Mouse (Mus musculus) CH12.LX (cell line): Measurements from ENCODE around the gene Kcnd3.

Experiments
- CHD1 ChIP-seq: IDR thresholded peaks from 2 replicates; pipeline ENCODE4 v1.6.1; 2012; ENCODE audit warnings: low read depth, low read length, improper control_type of control experiment, inconsistent platforms
- CHD2 ChIP-seq: IDR thresholded peaks from 2 replicates; pipeline ENCODE4 v1.6.1; 2011; ENCODE audit warnings: low read length, improper control_type of control experiment
- CTCF ChIP-seq, 2 experiments: IDR thresholded peaks in 1 of 2; conservative IDR thresholded peaks in 1 of 2; 2 replicates each; pipeline ENCODE4 v1.5.1; 2011 to 2012; ENCODE audit warnings: low read depth in 2 of 2, low read length in 2 of 2, improper control_type of control experiment in 1 of 2, inconsistent platforms in 1 of 2, mild to moderate bottlenecking in 1 of 2, moderate library complexity in 1 of 2
- EP300 ChIP-seq: IDR thresholded peaks from 2 replicates; pipeline ENCODE4 v1.6.1; 2011; ENCODE audit warnings: low read length, improper control_type of control experiment
- HCFC1 ChIP-seq: IDR thresholded peaks from 2 replicates; pipeline ENCODE4 v1.6.1; 2012; ENCODE audit warnings: low read depth, mild to moderate bottlenecking, inconsistent platforms, low read length, improper control_type of control experiment
- IRF4 ChIP-seq: IDR thresholded peaks from 2 replicates; pipeline ENCODE4 v1.6.1; 2014; ENCODE audit warnings: low read depth, mild to moderate bottlenecking, inconsistent platforms, low read length, improper control_type of control experiment
- JUND ChIP-seq: conservative IDR thresholded peaks from 2 replicates; pipeline ENCODE4 v1.6.1; 2011; ENCODE audit warnings: low read depth, low read length, improper control_type of control experiment
- MAFK ChIP-seq: IDR thresholded peaks from 2 replicates; pipeline ENCODE4 v1.6.1; 2011; ENCODE audit warnings: low read length, improper control_type of control experiment; ENCODE audit not compliant: insufficient replicate concordance
- MEF2A ChIP-seq: IDR thresholded peaks from 2 replicates; pipeline ENCODE4 v1.6.1; 2014; ENCODE audit warnings: low read depth, mild to moderate bottlenecking, inconsistent platforms, low read length, improper control_type of control experiment, borderline replicate concordance
- MXI1 ChIP-seq: IDR thresholded peaks from 2 replicates; pipeline ENCODE4 v1.6.1; 2011; ENCODE audit warnings: mild to moderate bottlenecking, low read depth, low read length, improper control_type of control experiment
- POLR2A ChIP-seq: IDR thresholded peaks from 2 replicates; pipeline ENCODE4 v1.6.1; 2011; ENCODE audit warnings: low read depth, mild to moderate bottlenecking, improper control_type of control experiment, low read length
- TCF12 ChIP-seq: IDR thresholded peaks from 2 replicates; pipeline ENCODE4 v1.6.1; 2014; ENCODE audit warnings: low read depth, mild to moderate bottlenecking, inconsistent platforms, low read length, improper control_type of control experiment
- USF2 ChIP-seq: conservative IDR thresholded peaks from 2 replicates; pipeline ENCODE4 v1.6.1; 2011; ENCODE audit warnings: low read depth, low read length, improper control_type of control experiment

DNA sequence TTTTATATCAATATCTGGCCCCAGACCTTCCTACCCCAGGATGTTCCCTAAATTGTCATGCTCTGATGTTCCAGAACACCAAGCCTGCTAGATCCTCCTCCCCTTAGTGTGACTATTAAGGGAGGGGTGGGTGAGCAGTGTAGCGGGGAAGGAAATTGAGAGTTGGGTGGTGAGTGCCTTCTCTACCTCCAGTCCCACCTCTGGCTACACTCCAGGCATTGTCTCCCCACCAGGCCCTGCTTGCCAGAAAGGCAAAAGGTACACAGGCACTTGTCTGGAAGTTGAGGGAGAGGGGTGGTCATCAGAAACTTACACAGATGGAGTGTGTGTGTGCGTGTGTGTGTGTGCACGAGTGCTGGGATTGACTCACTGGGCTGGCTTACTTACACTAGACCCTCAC, 270.4 kb downstream of the Kcnd3 start:
- TF ChIP-seq CHD1 (no peak), MEF2A (no peak), CTCF (conservative IDR thresholded peaks at IDR 0.05 in 1 of 2, IDR thresholded peaks at IDR 0.05 in 1 of 2; ENCODE audit: low read depth in 2 of 2, low read length in 2 of 2) (no peak), JUND (no peak), IRF4 (no peak), MAFK (no peak), MXI1 (no peak), HCFC1 (no peak), EP300 (no peak), CHD2 (no peak), USF2 (no peak), POLR2A (no peak), TCF12 (no peak)
